Mouse (Mus musculus) heart, embryonic 11.5 days (tissue): ENCODE measurements around the gene Ano6. TPM values are rescaled to one million over a fixed set of nuclear protein-coding genes. Genes with fewer than 3 reads are reported as not detected.

ENCODE experiments used
- ATAC-seq: fragments of 200-750 bp; cut with Nextera tagmentation; replicated peaks from 2 replicates; pipeline ENCODE4 v1.8.0; 2017; ENCODE audit warnings: moderate library complexity; ENCODE audit not compliant: insufficient number of reproducible peaks, low FRiP score, low TSS enrichment
- H3K27ac ChIP-seq: fragments of 300-500 bp; sonication (generic); 2 replicates; pipeline ENCODE4 v1.5.1; 2014; ENCODE audit warnings: mild to moderate bottlenecking, low read depth, low read length
- H3K27me3 ChIP-seq: fragments of 300-500 bp; sonication (generic); 2 replicates; pipeline ENCODE4 v1.6.1; 2014; ENCODE audit warnings: mild to moderate bottlenecking, low read length, mixed read lengths; ENCODE audit not compliant: control insufficient read depth, insufficient read depth
- H3K36me3 ChIP-seq: fragments of 300-500 bp; sonication (generic); 2 replicates; pipeline ENCODE4 v1.6.1; 2014; ENCODE audit warnings: mild to moderate bottlenecking, low read length, moderate library complexity, mixed read lengths; ENCODE audit not compliant: control insufficient read depth, insufficient read depth
- H3K4me1 ChIP-seq: fragments of 300-500 bp; sonication (generic); 2 replicates; pipeline ENCODE4 v1.6.1; 2014; ENCODE audit warnings: low read length; ENCODE audit not compliant: control insufficient read depth, insufficient read depth
- H3K4me2 ChIP-seq: fragments of 300-500 bp; sonication (generic); 2 replicates; pipeline ENCODE4 v1.6.1; 2014; ENCODE audit warnings: mild to moderate bottlenecking, moderate library complexity
- H3K4me3 ChIP-seq: fragments of 300-500 bp; sonication (generic); 2 replicates; pipeline ENCODE4 v1.5.1; 2014; ENCODE audit warnings: low read depth, low read length
- H3K9ac ChIP-seq: fragments of 300-500 bp; sonication (generic); 2 replicates; pipeline ENCODE4 v1.6.1; 2014; ENCODE audit warnings: mild to moderate bottlenecking, low read depth, low read length, moderate library complexity
- H3K9me3 ChIP-seq: fragments of 300-500 bp; sonication (generic); replicated peaks from 2 replicates; pipeline ENCODE4 v1.6.1; 2016; ENCODE audit warnings: low read length; ENCODE audit not compliant: control insufficient read depth
- WGBS: fragments of 180-500 bp; shearing (Covaris S2); extraction: QIAGEN DNeasy Blood & Tissue Kit; methylation state at CpG from one replicate; pipeline ENCODE4 v1.1.7; 2014; ENCODE audit not compliant: insufficient replicate concordance; 5-methylcytosine and 5-hydroxymethylcytosine counted together
- polyA plus RNA-seq: library from polyadenylated mRNA; unstranded; fragments of >200 nt; fragmentation: Nextera tagmentation; extraction: Ambion mirVana; gene quantifications from 2 replicates; pipeline ENCODE4 v1.2.1, GENCODE M21; 2014

The Ano6 gene
- polyA plus RNA-seq, 1 experiment from 2014 or later, result 40.9 TPM

DNA sequence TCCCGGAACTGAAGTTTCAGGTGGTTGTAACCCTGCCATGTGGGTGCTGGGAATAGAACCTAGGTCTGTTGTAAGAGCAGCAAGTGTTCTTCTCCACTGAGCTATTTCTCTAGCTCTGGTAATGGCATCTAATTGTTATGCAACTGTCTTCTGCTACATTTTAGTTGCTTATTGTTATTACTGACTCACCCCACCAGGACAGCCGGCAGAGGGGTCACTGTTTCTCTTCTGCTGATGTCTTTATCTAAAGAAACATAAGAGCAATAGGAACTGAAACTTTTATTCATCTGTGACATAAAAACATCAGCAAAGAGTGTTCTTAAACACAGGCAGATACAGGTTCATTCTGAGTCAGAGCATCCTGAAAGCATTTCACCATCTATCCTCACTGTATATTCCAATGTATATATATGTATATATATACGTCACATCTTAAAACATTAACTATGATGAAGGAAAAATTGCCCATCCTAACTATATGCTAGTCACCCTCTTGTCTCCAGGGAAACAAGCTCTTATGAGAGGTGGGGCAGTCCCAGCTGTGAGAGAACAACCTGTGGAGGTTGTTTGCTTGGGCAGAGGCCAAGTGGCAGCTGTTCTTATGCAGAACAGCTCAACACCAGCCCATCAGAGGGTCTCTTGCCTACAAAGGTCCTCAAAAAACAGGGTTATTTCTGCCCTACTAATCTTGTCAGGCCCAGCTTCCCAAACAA, 171.9 kb downstream of the Ano6 start:
- H3K36me3 ChIP-seq, result 0 out of 2 replicates have a peak, but pooled peaks cover 5% of the 10 kb centered on the region
- WGBS, result 89% methylated on average over 3 of the region's 3 CpGs

DNA sequence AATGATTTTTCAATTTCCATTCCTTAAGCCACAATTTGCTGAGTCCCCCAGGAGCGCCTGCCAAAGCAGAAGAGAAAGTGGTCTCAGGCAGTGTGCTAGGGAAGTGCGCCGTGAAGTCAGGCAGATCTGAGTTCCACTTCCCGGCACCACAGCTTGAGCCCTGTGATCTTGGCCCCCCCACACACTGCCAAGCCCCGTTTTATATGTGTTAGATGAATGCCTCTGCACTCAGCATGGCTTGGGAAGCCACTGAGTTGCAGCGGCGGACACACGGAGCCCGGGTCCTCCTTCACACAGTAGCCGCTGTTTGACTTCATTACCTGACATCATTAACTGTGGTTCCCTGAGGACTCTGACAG, 172.5 kb downstream of the Ano6 start:
- peaks cover 9% of the 10 kb centered on the region for H3K4me1 ChIP-seq
- ATAC-seq, result no peak
- H3K4me2 ChIP-seq, result no peak overlapping the region
- 85% methylated on average over 10 of the region's 10 CpGs for WGBS
- no peaks in the 10 kb centered on the region for H3K9me3 ChIP-seq
- no peak overlapping the region for H3K4me3 ChIP-seq
- 0 out of 2 replicates have a peak, but pooled peaks cover 4% of the 10 kb centered on the region for H3K36me3 ChIP-seq
- no peak overlapping the region for H3K9ac ChIP-seq
- H3K27me3 ChIP-seq, result no peaks in the 10 kb centered on the region
- H3K27ac ChIP-seq, result no peak overlapping the region

More for the DNA sequence above, 171.9 kb downstream of the Ano6 start:
- H3K9ac ChIP-seq, result no peak overlapping the region
- H3K27ac ChIP-seq, result no peak overlapping the region
- no peak for ATAC-seq
- H3K4me2 ChIP-seq, result no peak overlapping the region
- H3K4me3 ChIP-seq, result no peak overlapping the region
- peaks cover 9% of the 10 kb centered on the region for H3K4me1 ChIP-seq
- H3K9me3 ChIP-seq, result no peaks in the 10 kb centered on the region
- no peaks in the 10 kb centered on the region for H3K27me3 ChIP-seq

DNA sequence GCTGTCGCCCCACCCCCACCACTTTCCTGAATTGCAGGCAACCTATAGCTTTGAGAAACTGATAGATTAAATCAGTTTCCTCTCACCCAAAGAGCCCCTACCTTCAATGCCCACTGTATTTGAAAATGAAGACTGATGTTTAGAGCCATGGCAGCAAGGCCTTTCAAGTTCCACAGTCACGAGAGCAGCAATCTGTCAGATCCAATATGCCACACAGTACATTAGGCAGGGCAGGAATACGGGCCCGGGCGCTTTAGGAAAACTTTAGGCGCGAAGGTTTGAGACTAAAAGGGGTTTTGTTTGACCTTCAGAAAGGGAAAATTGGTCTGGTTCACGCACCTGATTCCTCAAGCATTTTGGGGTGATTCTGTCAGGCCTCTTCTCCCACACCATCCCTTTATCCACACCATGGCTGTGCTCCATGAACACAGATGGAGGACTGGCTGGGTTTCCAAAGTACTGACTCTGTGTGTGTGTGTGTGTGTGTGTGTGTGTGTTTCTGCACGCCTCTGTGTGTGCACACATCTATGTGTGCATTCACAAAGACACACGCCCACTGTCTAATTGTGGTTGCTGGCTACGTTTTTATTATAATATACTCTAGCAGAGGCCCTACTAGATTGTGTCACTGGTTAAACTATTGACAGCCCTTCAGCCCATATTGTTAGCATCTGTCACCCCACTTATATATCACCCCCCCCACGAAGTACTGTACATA, 173.0 kb downstream of the Ano6 start:
- Histone ChIP-seq H3K4me1 (peaks cover 9% of the 10 kb centered on the region), H3K4me3 (no peak overlapping the region), H3K9me3 (no peaks in the 10 kb centered on the region), H3K36me3 (no peaks in the 10 kb centered on the region), H3K27me3 (no peaks in the 10 kb centered on the region), H3K27ac (no peak overlapping the region), H3K4me2 (no peak overlapping the region), H3K9ac (no peak overlapping the region)
- ATAC-seq, result no peak
- 82% methylated on average over 12 of the region's 12 CpGs for whole genome bisulfite sequencing

DNA sequence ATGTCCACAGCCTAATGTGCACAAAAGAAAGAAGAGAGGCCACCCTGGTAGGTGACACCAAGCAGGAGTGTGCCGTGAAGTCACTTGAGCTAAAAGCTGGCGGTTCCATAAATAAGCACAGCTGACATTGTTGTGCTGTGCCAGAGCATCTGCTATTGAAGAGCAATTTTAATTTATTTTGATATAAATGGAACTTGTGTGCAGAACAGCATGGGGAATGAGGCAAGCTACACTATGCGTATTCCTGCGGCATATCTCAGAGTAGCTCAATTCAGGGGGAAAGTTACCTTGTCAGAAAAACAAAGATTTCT, 173.6 kb downstream of the Ano6 start:
- no peaks in the 10 kb centered on the region for H3K27me3 ChIP-seq
- no peak overlapping the region for H3K9ac ChIP-seq
- H3K4me3 ChIP-seq, result no peak overlapping the region
- ATAC-seq, result no peak
- WGBS, result 84% methylated on average over 4 of the region's 4 CpGs
- H3K4me1 ChIP-seq, result peaks cover 9% of the 10 kb centered on the region
- H3K36me3 ChIP-seq, result no peaks in the 10 kb centered on the region
- H3K9me3 ChIP-seq, result no peaks in the 10 kb centered on the region
- H3K27ac ChIP-seq, result no peak overlapping the region
- no peak overlapping the region for H3K4me2 ChIP-seq

DNA sequence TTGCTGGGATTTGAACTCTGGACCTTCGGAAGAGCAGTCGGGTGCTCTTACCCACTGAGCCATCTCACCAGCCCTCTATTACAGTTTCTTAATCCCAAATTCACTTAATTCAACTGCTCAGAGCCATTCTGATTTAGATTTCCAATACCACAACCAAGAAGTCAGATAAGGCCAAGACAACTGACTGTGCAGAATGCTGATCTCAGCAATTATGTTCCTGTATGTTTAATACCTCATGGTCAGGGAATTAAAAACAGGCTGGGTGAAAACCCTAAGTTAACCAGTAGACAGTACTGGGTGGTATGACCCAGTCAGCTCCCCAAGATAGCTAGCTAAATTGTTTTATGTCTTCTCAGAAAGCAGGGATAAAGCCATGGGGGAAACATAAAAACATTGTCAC, 176.3 kb downstream of the Ano6 start:
- WGBS, result 100% methylated on average over 2 of the region's 2 CpGs
- no peak overlapping the region for H3K27ac ChIP-seq
- no peak overlapping the region for H3K4me2 ChIP-seq
- ATAC-seq, result no peak
- no peaks in the 10 kb centered on the region for H3K36me3 ChIP-seq
- no peaks in the 10 kb centered on the region for H3K9me3 ChIP-seq
- H3K4me1 ChIP-seq, result 0 out of 2 replicates have a peak, but pooled peaks cover 3% of the 10 kb centered on the region
- H3K4me3 ChIP-seq, result no peak overlapping the region
- H3K27me3 ChIP-seq, result no peaks in the 10 kb centered on the region
- H3K9ac ChIP-seq, result no peak overlapping the region

DNA sequence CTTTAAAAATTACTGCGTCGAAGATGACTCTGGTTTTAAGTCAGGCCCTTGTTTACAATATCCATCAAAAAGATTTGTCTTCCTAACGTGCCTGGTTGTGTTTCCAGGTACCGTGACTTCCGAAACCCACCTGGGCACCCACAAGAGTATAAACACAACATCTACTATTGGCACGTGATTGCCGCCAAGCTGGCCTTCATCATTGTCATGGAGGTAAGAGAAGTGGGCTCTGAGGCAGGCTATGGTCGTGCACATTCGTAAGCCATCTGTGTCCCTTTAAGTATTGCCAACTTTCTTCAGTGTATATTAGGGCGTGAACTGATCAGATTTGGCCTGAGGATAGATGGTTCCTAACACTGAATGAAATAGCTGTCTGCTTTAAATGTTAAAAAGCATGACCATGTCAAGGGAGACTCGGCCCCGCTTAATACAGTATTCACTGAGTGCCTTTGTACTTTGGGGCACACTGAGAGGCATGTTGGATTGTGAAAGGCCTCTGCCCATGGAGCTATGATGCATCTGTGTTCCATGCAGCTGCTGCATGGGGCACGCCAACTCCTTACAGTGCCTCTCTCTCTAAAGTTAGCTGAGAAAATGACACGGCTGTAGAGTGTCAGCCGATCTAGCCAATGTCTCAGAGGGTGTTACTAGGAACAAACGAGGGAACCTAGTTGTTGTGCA, 177.0 kb downstream of the Ano6 start:
- WGBS, result 84% methylated on average over 16 of the region's 16 CpGs
- no peak for ATAC-seq
- 0 out of 2 replicates have a peak, but pooled peaks cover 3% of the 10 kb centered on the region for H3K4me1 ChIP-seq
- no peaks in the 10 kb centered on the region for H3K36me3 ChIP-seq
- H3K27me3 ChIP-seq, result no peaks in the 10 kb centered on the region
- no peak overlapping the region for H3K4me3 ChIP-seq
- no peak overlapping the region for H3K4me2 ChIP-seq
- H3K27ac ChIP-seq, result no peak overlapping the region
- H3K9me3 ChIP-seq, result no peaks in the 10 kb centered on the region
- H3K9ac ChIP-seq, result no peak overlapping the region

DNA sequence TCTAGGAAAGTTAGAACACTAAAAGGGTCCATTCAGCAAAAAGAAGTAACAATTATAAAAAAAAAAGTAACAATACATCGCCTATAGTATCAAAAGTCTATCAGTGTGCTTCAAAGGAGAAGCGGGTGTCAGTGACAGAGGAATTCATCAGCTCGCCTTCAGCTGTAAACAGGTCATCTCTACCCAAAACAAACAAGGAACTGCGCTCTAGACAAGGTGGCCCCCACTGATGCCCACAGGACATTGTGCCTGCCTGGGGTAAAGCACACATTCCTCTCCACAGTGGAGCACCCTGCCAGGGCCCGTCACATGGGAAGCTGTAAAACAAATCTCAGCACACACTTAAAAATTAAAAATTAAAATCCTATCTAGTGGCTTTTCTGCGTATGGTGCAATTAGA, 179.0 kb downstream of the Ano6 start:
- no peak overlapping the region for H3K9ac ChIP-seq
- no peaks in the 10 kb centered on the region for H3K27me3 ChIP-seq
- H3K36me3 ChIP-seq, result peaks cover 6% of the 10 kb centered on the region
- no peak overlapping the region for H3K27ac ChIP-seq
- WGBS, result 78% methylated on average over 6 of the region's 6 CpGs
- H3K4me2 ChIP-seq, result no peak overlapping the region
- H3K4me1 ChIP-seq, result peaks cover 4% of the 10 kb centered on the region; the same call in 1 of the 2 replicates
- no peak for ATAC-seq
- no peak overlapping the region for H3K4me3 ChIP-seq
- no peaks in the 10 kb centered on the region for H3K9me3 ChIP-seq

DNA sequence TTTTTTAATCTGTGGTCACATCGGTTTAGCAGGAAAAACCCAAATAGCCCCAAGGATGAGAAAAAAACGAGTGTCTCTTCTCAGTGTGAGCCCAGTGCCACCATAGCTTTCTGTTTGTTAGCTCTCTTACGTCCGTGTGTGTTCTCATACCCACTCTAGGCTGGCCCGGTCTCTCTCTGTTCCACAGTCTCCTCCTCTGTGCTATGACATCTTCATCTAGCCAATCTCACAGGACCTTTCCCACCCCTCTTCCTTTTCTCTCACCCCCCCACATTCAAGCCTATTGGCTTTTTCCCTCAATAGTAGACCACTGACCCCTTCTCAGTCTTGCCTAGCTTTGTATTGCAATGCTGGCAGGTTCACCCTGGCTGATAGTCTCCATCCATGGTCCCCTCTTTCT, 179.5 kb downstream of the Ano6 start:
- Histone ChIP-seq H3K4me2 (no peak overlapping the region), H3K4me1 (peaks cover 4% of the 10 kb centered on the region; the same call in 1 of the 2 replicates), H3K36me3 (peaks cover 6% of the 10 kb centered on the region), H3K9me3 (no peaks in the 10 kb centered on the region), H3K4me3 (no peak overlapping the region), H3K27ac (no peak overlapping the region), H3K27me3 (no peaks in the 10 kb centered on the region), H3K9ac (no peak overlapping the region)
- 86% methylated on average over 5 of the region's 5 CpGs for WGBS
- no peak for ATAC-seq
